Mouse (Mus musculus) brain, embryonic 14.5 days (tissue): Measurements from ENCODE around the gene Stx2.

Experiments
- CTCF ChIP-seq: fragments of 200-500 bp; IDR thresholded peaks from 2 replicates; pipeline ENCODE4 v1.5.1; 2012; ENCODE audit warnings: inconsistent platforms, mild to moderate bottlenecking, moderate library complexity, borderline replicate concordance; ENCODE audit not compliant: insufficient read depth, insufficient read length; ENCODE audit errors: extremely low read depth
- POLR2A ChIP-seq: fragments of 200-500 bp; IDR thresholded peaks from 2 replicates; pipeline ENCODE4 v1.6.1; 2012; ENCODE audit warnings: mild to moderate bottlenecking, inconsistent platforms, borderline replicate concordance; ENCODE audit not compliant: poor library complexity, insufficient read depth, insufficient read length, severe bottlenecking; ENCODE audit errors: extremely low read depth

- TF ChIP-seq POLR2A (no peak), CTCF (no peak)
Measured at GRCm38 (mm10) chr5:129020731-129021130, 12.4 kb upstream of the Stx2 start.
